In the genomic region with DNA sequence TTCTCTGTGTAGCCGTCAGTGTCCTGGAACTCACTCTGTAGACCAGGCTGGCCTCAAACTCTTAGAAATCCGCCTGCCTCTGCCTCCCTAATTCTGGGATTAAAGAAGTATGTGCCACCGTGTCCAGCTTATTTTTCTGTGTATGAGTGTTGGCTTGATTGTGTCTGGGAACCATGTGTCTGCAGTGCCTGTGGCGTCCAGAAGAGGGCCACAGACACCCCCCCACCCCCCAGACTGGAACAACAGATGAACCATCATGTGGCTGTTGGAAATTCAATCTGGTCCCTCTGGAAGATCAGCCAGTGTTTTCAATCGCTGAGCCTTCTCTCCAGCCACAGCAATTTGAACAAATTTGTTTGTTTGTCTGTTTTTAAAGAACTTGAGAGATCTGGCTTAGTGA, we compare ENCODE assay signal across 16 mouse cellular contexts. TPM values are rescaled to one million over a fixed set of nuclear protein-coding genes. Genes with fewer than 3 reads are reported as not detected.
DNase-seq lines count a peak whose midpoint lies in the region; ATAC-seq and TF ChIP-seq lines count a peak whose summit lies in the region.
"Had no signal": no experiment of that assay in that cellular context is flagged by ENCODE, and none has a peak within 500 bp of the region (broad histone marks: within the 10 kb centered on the region; RNA-seq: fewer than 3 reads in every experiment).

No protein-coding gene starts in this region.

- no peaks in the 10 kb centered on the region for H3K4me1 ChIP-seq in intestine, postnatal 0 days (replicated peaks; ENCODE audit: control insufficient read depth, insufficient read depth, low read length)
- no peaks in the 10 kb centered on the region for H3K4me1 ChIP-seq in intestine, embryonic 15.5 days (replicated peaks)
- no peaks in the 10 kb centered on the region for H3K4me1 ChIP-seq in midbrain, embryonic 11.5 days (ENCODE audit: control insufficient read depth, insufficient read depth, low read length)
- no peaks in the 10 kb centered on the region for H3K4me1 ChIP-seq in midbrain, embryonic 15.5 days
- H3K4me1 ChIP-seq in kidney, embryonic 15.5 days, result 0 out of 2 replicates have a peak, but pooled peaks cover 5% of the 10 kb centered on the region
- H3K4me1 ChIP-seq in kidney, embryonic 16.5 days (ENCODE audit: insufficient read depth, low read length), result no peaks in the 10 kb centered on the region
- H3K4me1 ChIP-seq: embryonic facial prominence, embryonic 13.5 days; heart, embryonic 15.5 days; hindbrain, embryonic 15.5 days; midbrain, embryonic 10.5 days had no signal

- TF ChIP-seq CTCF in intestine, postnatal 0 days (IDR thresholded peaks at IDR 0.05; ENCODE audit: low read depth), result peak; percentile 60

- H3K27ac ChIP-seq in intestine, postnatal 0 days (ENCODE audit: low read depth, low read length), result no peak overlapping the region
- H3K27ac ChIP-seq in intestine, embryonic 15.5 days, result no peak overlapping the region
- no peak overlapping the region for H3K27ac ChIP-seq in midbrain, embryonic 11.5 days (ENCODE audit: low read depth, low read length)
- H3K27ac ChIP-seq in midbrain, embryonic 15.5 days, result no peak overlapping the region
- no peak overlapping the region for H3K27ac ChIP-seq in kidney, embryonic 15.5 days
- no peak overlapping the region for H3K27ac ChIP-seq in kidney, embryonic 16.5 days (ENCODE audit: low read length)
- H3K27ac ChIP-seq: embryonic facial prominence, embryonic 13.5 days; forebrain, embryonic 13.5 days; heart, embryonic 15.5 days; hindbrain, embryonic 15.5 days; midbrain, embryonic 10.5 days had no signal

- 60% methylated on average over 5 of the region's 5 CpGs for WGBS in intestine, postnatal 0 days
- 58% methylated on average over 5 of the region's 5 CpGs for WGBS in intestine, embryonic 15.5 days
- 57% methylated on average over 5 of the region's 5 CpGs for WGBS in midbrain, embryonic 11.5 days
- 53% methylated on average over 5 of the region's 5 CpGs for WGBS in midbrain, embryonic 15.5 days
- WGBS in kidney, embryonic 15.5 days, result 57% methylated on average over 5 of the region's 5 CpGs
- WGBS in kidney, embryonic 16.5 days, result 54% methylated on average over 5 of the region's 5 CpGs

- no peak overlapping the region for H3K4me3 ChIP-seq in intestine, postnatal 0 days (ENCODE audit: low read depth, low read length)
- H3K4me3 ChIP-seq in intestine, embryonic 15.5 days (replicated peaks), result no peak overlapping the region
- no peak overlapping the region for H3K4me3 ChIP-seq in midbrain, embryonic 11.5 days (ENCODE audit: low read depth, low read length)
- no peak overlapping the region for H3K4me3 ChIP-seq in midbrain, embryonic 15.5 days
- H3K4me3 ChIP-seq in kidney, embryonic 15.5 days (replicated peaks), result no peak overlapping the region
- no peak overlapping the region for H3K4me3 ChIP-seq in kidney, embryonic 16.5 days (ENCODE audit: low read length)
- H3K4me3 ChIP-seq: embryonic facial prominence, embryonic 13.5 days; forebrain, embryonic 13.5 days; heart, embryonic 15.5 days; hindbrain, embryonic 15.5 days; midbrain, embryonic 10.5 days had no signal

- no peaks in the 10 kb centered on the region for H3K27me3 ChIP-seq in intestine, postnatal 0 days (replicated peaks; ENCODE audit: control insufficient read depth, insufficient read depth, low read length)
- H3K27me3 ChIP-seq in intestine, embryonic 15.5 days (replicated peaks), result no peaks in the 10 kb centered on the region
- H3K27me3 ChIP-seq in midbrain, embryonic 11.5 days (ENCODE audit: control insufficient read depth, insufficient read depth, low read length), result no peaks in the 10 kb centered on the region
- no peaks in the 10 kb centered on the region for H3K27me3 ChIP-seq in midbrain, embryonic 15.5 days (replicated peaks)
- no peaks in the 10 kb centered on the region for H3K27me3 ChIP-seq in kidney, embryonic 15.5 days
- no peaks in the 10 kb centered on the region for H3K27me3 ChIP-seq in kidney, embryonic 16.5 days (ENCODE audit: insufficient read depth, low read length)
- H3K27me3 ChIP-seq: embryonic facial prominence, embryonic 13.5 days; forebrain, embryonic 13.5 days; heart, embryonic 15.5 days; hindbrain, embryonic 15.5 days had no signal

- H3K9me3 ChIP-seq in intestine, postnatal 0 days (ENCODE audit: control insufficient read depth), result no peaks in the 10 kb centered on the region
- no peaks in the 10 kb centered on the region for H3K9me3 ChIP-seq in intestine, embryonic 15.5 days
- no peaks in the 10 kb centered on the region for H3K9me3 ChIP-seq in midbrain, embryonic 11.5 days (ENCODE audit: control insufficient read depth, low read length)
- H3K9me3 ChIP-seq in midbrain, embryonic 15.5 days, result no peaks in the 10 kb centered on the region
- no peaks in the 10 kb centered on the region for H3K9me3 ChIP-seq in kidney, embryonic 15.5 days (replicated peaks)
- no peaks in the 10 kb centered on the region for H3K9me3 ChIP-seq in kidney, embryonic 16.5 days (ENCODE audit: low read length)
- H3K9me3 ChIP-seq: embryonic facial prominence, embryonic 13.5 days; forebrain, embryonic 13.5 days; heart, embryonic 15.5 days; hindbrain, embryonic 15.5 days had no signal

- H3K4me2 ChIP-seq in intestine, postnatal 0 days (replicated peaks; ENCODE audit: low read depth), result no peak overlapping the region
- H3K4me2 ChIP-seq in intestine, embryonic 15.5 days (replicated peaks), result no peak overlapping the region
- H3K4me2 ChIP-seq in midbrain, embryonic 11.5 days, result no peak overlapping the region
- H3K4me2 ChIP-seq in midbrain, embryonic 15.5 days, result no peak overlapping the region
- H3K4me2 ChIP-seq in kidney, embryonic 15.5 days, result no peak overlapping the region
- no peak overlapping the region for H3K4me2 ChIP-seq in kidney, embryonic 16.5 days (replicated peaks; ENCODE audit: low read depth, low read length)
- H3K4me2 ChIP-seq: embryonic facial prominence, embryonic 13.5 days; forebrain, embryonic 13.5 days; heart, embryonic 15.5 days; hindbrain, embryonic 15.5 days had no signal

- peak; percentile 83 for DNase-seq in midbrain, embryonic 11.5 days (ENCODE audit: low spot score, missing footprints)
- peak; percentile 56 for DNase-seq in R1 (ENCODE audit: low read depth, low spot score)
- DNase-seq: cerebellum, adult 9-11 months; gastrocnemius, postnatal 36 days had no signal

- no peak for ATAC-seq in intestine, postnatal 0 days
- no peak for ATAC-seq in intestine, embryonic 15.5 days
- no peak for ATAC-seq in midbrain, embryonic 11.5 days (ENCODE audit: low FRiP score)
- ATAC-seq in midbrain, embryonic 15.5 days (replicated peaks), result no peak
- peak; percentile 44; the same call in 1 of the 2 replicates for ATAC-seq in megakaryocyte-erythroid progenitor cell, adult 5-6 weeks (replicated peaks; ENCODE audit: low FRiP score, low TSS enrichment, poor library complexity, severe bottlenecking)
- ATAC-seq in kidney, embryonic 15.5 days (replicated peaks; ENCODE audit: low FRiP score), result no peak
- no peak for ATAC-seq in kidney, embryonic 16.5 days (ENCODE audit: low FRiP score, low TSS enrichment)
- ATAC-seq: forebrain, embryonic 13.5 days had no signal

- H3K36me3 ChIP-seq in intestine, postnatal 0 days (ENCODE audit: control insufficient read depth, insufficient read depth), result no peaks in the 10 kb centered on the region
- H3K36me3 ChIP-seq in intestine, embryonic 15.5 days, result no peaks in the 10 kb centered on the region
- H3K36me3 ChIP-seq in midbrain, embryonic 11.5 days (ENCODE audit: control insufficient read depth, insufficient read depth, low read length), result no peaks in the 10 kb centered on the region
- no peaks in the 10 kb centered on the region for H3K36me3 ChIP-seq in midbrain, embryonic 15.5 days (replicated peaks)
- no peaks in the 10 kb centered on the region for H3K36me3 ChIP-seq in kidney, embryonic 15.5 days
- no peaks in the 10 kb centered on the region for H3K36me3 ChIP-seq in kidney, embryonic 16.5 days (ENCODE audit: insufficient read depth, low read length)
- H3K36me3 ChIP-seq: heart, embryonic 15.5 days; hindbrain, embryonic 15.5 days; midbrain, embryonic 10.5 days had no signal

- no peak overlapping the region for H3K9ac ChIP-seq in intestine, postnatal 0 days (ENCODE audit: low read depth, low read length)
- H3K9ac ChIP-seq in intestine, embryonic 15.5 days, result no peak overlapping the region
- no peak overlapping the region for H3K9ac ChIP-seq in midbrain, embryonic 11.5 days (ENCODE audit: low read length)
- no peak overlapping the region for H3K9ac ChIP-seq in midbrain, embryonic 15.5 days
- H3K9ac ChIP-seq in kidney, embryonic 15.5 days, result no peak overlapping the region
- no peak overlapping the region for H3K9ac ChIP-seq in kidney, embryonic 16.5 days (replicated peaks; ENCODE audit: low read length)
- H3K9ac ChIP-seq: embryonic facial prominence, embryonic 13.5 days; forebrain, embryonic 13.5 days; heart, embryonic 15.5 days; hindbrain, embryonic 15.5 days had no signal

RNA-seq across cellular contexts. Expression of gene Ccdc120, which starts 7.2 kb away (rescaled TPM):
- 20.7 and 22.2 TPM in 2 replicates for polyA plus RNA-seq in intestine, postnatal 0 days (2015; fragmentation: Nextera tagmentation; extraction: Ambion mirVana)
- 12.4 TPM in 2 replicates for polyA plus RNA-seq in intestine, embryonic 15.5 days (2015; fragmentation: Nextera tagmentation; extraction: Ambion mirVana)
- 15.8 and 24.1 TPM in 2 replicates for polyA plus RNA-seq in midbrain, embryonic 11.5 days (2014; fragmentation: Nextera tagmentation; extraction: Ambion mirVana)
- 78.4 and 85.2 TPM in 2 replicates for polyA plus RNA-seq in midbrain, embryonic 15.5 days (2015; fragmentation: Nextera tagmentation; extraction: Ambion mirVana)
- total RNA-seq in megakaryocyte-erythroid progenitor cell, adult 5-6 weeks (2014; fragmentation: Nextera tagmentation), result 0.74 and 2.3 TPM in 2 replicates
- total RNA-seq in megakaryocyte-erythroid progenitor cell, adult 5-6 weeks (2017), result 1.4 and 2.2 TPM in 2 replicates
- polyA plus RNA-seq in kidney, embryonic 15.5 days (2015; fragmentation: Nextera tagmentation; extraction: Ambion mirVana), result 19.6 and 20.2 TPM in 2 replicates
- 17.4 and 19.6 TPM in 2 replicates for polyA plus RNA-seq in kidney, embryonic 16.5 days (2015; fragmentation: Nextera tagmentation; extraction: Ambion mirVana)

RNA-seq across cellular contexts. Expression of gene Praf2, which starts 15.2 kb away (rescaled TPM):
- polyA plus RNA-seq in intestine, postnatal 0 days (2015; fragmentation: Nextera tagmentation; extraction: Ambion mirVana), result 18.2 and 24.0 TPM in 2 replicates
- polyA plus RNA-seq in intestine, embryonic 15.5 days (2015; fragmentation: Nextera tagmentation; extraction: Ambion mirVana), result 60.3 and 61.4 TPM in 2 replicates
- polyA plus RNA-seq in midbrain, embryonic 11.5 days (2014; fragmentation: Nextera tagmentation; extraction: Ambion mirVana), result 97.5 and 106 TPM in 2 replicates
- 132 and 133 TPM in 2 replicates for polyA plus RNA-seq in midbrain, embryonic 15.5 days (2015; fragmentation: Nextera tagmentation; extraction: Ambion mirVana)
- 4.9 and 8.1 TPM in 2 replicates for total RNA-seq in megakaryocyte-erythroid progenitor cell, adult 5-6 weeks (2014; fragmentation: Nextera tagmentation)
- total RNA-seq in megakaryocyte-erythroid progenitor cell, adult 5-6 weeks (2017), result 1.4 and 6.6 TPM in 2 replicates
- polyA plus RNA-seq in kidney, embryonic 15.5 days (2015; fragmentation: Nextera tagmentation; extraction: Ambion mirVana), result 64.4 and 68.9 TPM in 2 replicates
- polyA plus RNA-seq in kidney, embryonic 16.5 days (2015; fragmentation: Nextera tagmentation; extraction: Ambion mirVana), result 69.3 and 74.7 TPM in 2 replicates

RNA-seq across cellular contexts. Expression of gene Tfe3, which starts 18.9 kb away (rescaled TPM):
- 15.3 and 16.2 TPM in 2 replicates for polyA plus RNA-seq in intestine, postnatal 0 days (2015; fragmentation: Nextera tagmentation; extraction: Ambion mirVana)
- polyA plus RNA-seq in intestine, embryonic 15.5 days (2015; fragmentation: Nextera tagmentation; extraction: Ambion mirVana), result 23.0 and 23.9 TPM in 2 replicates
- polyA plus RNA-seq in midbrain, embryonic 11.5 days (2014; fragmentation: Nextera tagmentation; extraction: Ambion mirVana), result 19.4 and 20.6 TPM in 2 replicates
- 26.3 and 26.6 TPM in 2 replicates for polyA plus RNA-seq in midbrain, embryonic 15.5 days (2015; fragmentation: Nextera tagmentation; extraction: Ambion mirVana)
- total RNA-seq in megakaryocyte-erythroid progenitor cell, adult 5-6 weeks (2014; fragmentation: Nextera tagmentation), result 33.5 and 36.5 TPM in 2 replicates
- 10.4 and 15.0 TPM in 2 replicates for total RNA-seq in megakaryocyte-erythroid progenitor cell, adult 5-6 weeks (2017)
- 26.3 and 30.9 TPM in 2 replicates for polyA plus RNA-seq in kidney, embryonic 15.5 days (2015; fragmentation: Nextera tagmentation; extraction: Ambion mirVana)
- 30.9 and 31.4 TPM in 2 replicates for polyA plus RNA-seq in kidney, embryonic 16.5 days (2015; fragmentation: Nextera tagmentation; extraction: Ambion mirVana)

RNA-seq across cellular contexts. Expression of gene Gm45208, which starts 21.4 kb away (rescaled TPM):
- polyA plus RNA-seq in intestine, postnatal 0 days (2015; fragmentation: Nextera tagmentation; extraction: Ambion mirVana), result not detected in 2 replicates
- not detected in 2 replicates for polyA plus RNA-seq in intestine, embryonic 15.5 days (2015; fragmentation: Nextera tagmentation; extraction: Ambion mirVana)
- 0.22 TPM in 1 of 2 replicates, not detected in the other for polyA plus RNA-seq in midbrain, embryonic 11.5 days (2014; fragmentation: Nextera tagmentation; extraction: Ambion mirVana)
- 0.85 and 1.3 TPM in 2 replicates for polyA plus RNA-seq in midbrain, embryonic 15.5 days (2015; fragmentation: Nextera tagmentation; extraction: Ambion mirVana)
- total RNA-seq in megakaryocyte-erythroid progenitor cell, adult 5-6 weeks (2014; fragmentation: Nextera tagmentation), result not detected in 2 replicates
- total RNA-seq in megakaryocyte-erythroid progenitor cell, adult 5-6 weeks (2017), result not detected in 2 replicates
- polyA plus RNA-seq in kidney, embryonic 15.5 days (2015; fragmentation: Nextera tagmentation; extraction: Ambion mirVana), result 0.96 TPM in 1 of 2 replicates, not detected in the other
- polyA plus RNA-seq in kidney, embryonic 16.5 days (2015; fragmentation: Nextera tagmentation; extraction: Ambion mirVana), result 0.59 TPM in 1 of 2 replicates, not detected in the other
- total RNA-seq: gastrocnemius, postnatal 36 days; left cerebral cortex, postnatal 25 days had no signal
- polyA plus RNA-seq: embryonic facial prominence, embryonic 13.5 days; heart, embryonic 15.5 days; hindbrain, embryonic 15.5 days had no signal

RNA-seq across cellular contexts. Expression of gene Wdr45, which starts 29.3 kb away (rescaled TPM):
- 19.3 and 19.5 TPM in 2 replicates for polyA plus RNA-seq in intestine, postnatal 0 days (2015; fragmentation: Nextera tagmentation; extraction: Ambion mirVana)
- 25.0 and 27.5 TPM in 2 replicates for polyA plus RNA-seq in intestine, embryonic 15.5 days (2015; fragmentation: Nextera tagmentation; extraction: Ambion mirVana)
- 12.8 and 14.1 TPM in 2 replicates for polyA plus RNA-seq in midbrain, embryonic 11.5 days (2014; fragmentation: Nextera tagmentation; extraction: Ambion mirVana)
- 35.0 and 35.2 TPM in 2 replicates for polyA plus RNA-seq in midbrain, embryonic 15.5 days (2015; fragmentation: Nextera tagmentation; extraction: Ambion mirVana)
- total RNA-seq in megakaryocyte-erythroid progenitor cell, adult 5-6 weeks (2014; fragmentation: Nextera tagmentation), result 20.5 and 36.9 TPM in 2 replicates
- total RNA-seq in megakaryocyte-erythroid progenitor cell, adult 5-6 weeks (2017), result 20.2 and 23.8 TPM in 2 replicates
- 35.4 and 38.6 TPM in 2 replicates for polyA plus RNA-seq in kidney, embryonic 15.5 days (2015; fragmentation: Nextera tagmentation; extraction: Ambion mirVana)
- 45.7 and 48.8 TPM in 2 replicates for polyA plus RNA-seq in kidney, embryonic 16.5 days (2015; fragmentation: Nextera tagmentation; extraction: Ambion mirVana)
